Mouse (Mus musculus): Measurements from ENCODE around the gene Rbm12. TPM values are rescaled to one million over a fixed set of nuclear protein-coding genes. Genes with fewer than 3 reads are reported as not detected.

Gene Rbm12
- polyA plus RNA-seq, 1 experiment = 9.2 TPM

- H3K4me1 ChIP-seq (ENCODE audit: control insufficient read depth, insufficient read depth, low read length) = peaks cover 34% of the 10 kb centered on the region
- 64% methylated on average over 16 of the region's 16 CpGs for WGBS
- H3K27ac ChIP-seq (ENCODE audit: insufficient read depth, low read length) = no peak overlapping the region
- no peak overlapping the region for H3K4me3 ChIP-seq (replicated peaks; ENCODE audit: insufficient read depth, low read depth, low read length)
- H3K27me3 ChIP-seq (ENCODE audit: control insufficient read depth, insufficient read depth, low read length) = no peaks in the 10 kb centered on the region
- no peak for DNase-seq
- no peak for TF ChIP-seq POLR2A (IDR thresholded peaks at IDR 0.05; ENCODE audit: borderline replicate concordance, insufficient read depth, low read length)
- no peak for TF ChIP-seq CTCF (IDR thresholded peaks at IDR 0.05; ENCODE audit: borderline replicate concordance, insufficient read depth, low read depth, low read length)
Measured at GRCm38 (mm10) chr2:156078421-156079182, 33.2 kb downstream of the Rbm12 start.

GRCm38 (mm10) chr2:156077461-156077860 is 34.3 kb downstream of the Rbm12 start:
- 92% methylated on average over 7 of the region's 7 CpGs for WGBS
- Histone ChIP-seq H3K27ac (ENCODE audit: insufficient read depth, low read length) (no peak overlapping the region), H3K4me1 (ENCODE audit: control insufficient read depth, insufficient read depth, low read length) (peaks cover 34% of the 10 kb centered on the region), H3K4me3 (replicated peaks; ENCODE audit: insufficient read depth, low read depth, low read length) (no peak overlapping the region), H3K27me3 (ENCODE audit: control insufficient read depth, insufficient read depth, low read length) (no peaks in the 10 kb centered on the region)
- TF ChIP-seq CTCF (IDR thresholded peaks at IDR 0.05; ENCODE audit: borderline replicate concordance, insufficient read depth, low read depth, low read length) (no peak), POLR2A (IDR thresholded peaks at IDR 0.05; ENCODE audit: borderline replicate concordance, insufficient read depth, low read length) (no peak)
- no peak for DNase-seq

GRCm38 (mm10) chr2:156073725-156074124 is 38.1 kb downstream of the Rbm12 start:
- 91% methylated on average over 15 of the region's 15 CpGs for WGBS
- Histone ChIP-seq H3K27ac (ENCODE audit: insufficient read depth, low read length) (no peak overlapping the region), H3K4me3 (replicated peaks; ENCODE audit: insufficient read depth, low read depth, low read length) (no peak overlapping the region), H3K4me1 (ENCODE audit: control insufficient read depth, insufficient read depth, low read length) (peaks cover 11% of the 10 kb centered on the region), H3K27me3 (ENCODE audit: control insufficient read depth, insufficient read depth, low read length) (no peaks in the 10 kb centered on the region)
- no peak for DNase-seq
- TF ChIP-seq POLR2A (IDR thresholded peaks at IDR 0.05; ENCODE audit: borderline replicate concordance, insufficient read depth, low read length) (no peak), CTCF (IDR thresholded peaks at IDR 0.05; ENCODE audit: borderline replicate concordance, insufficient read depth, low read depth, low read length) (no peak)

- Histone ChIP-seq H3K4me3 (replicated peaks; ENCODE audit: insufficient read depth, low read depth, low read length) (no peak overlapping the region), H3K4me1 (ENCODE audit: control insufficient read depth, insufficient read depth, low read length) (peaks cover 11% of the 10 kb centered on the region), H3K27ac (ENCODE audit: insufficient read depth, low read length) (no peak overlapping the region), H3K27me3 (ENCODE audit: control insufficient read depth, insufficient read depth, low read length) (no peaks in the 10 kb centered on the region)
- no peak for TF ChIP-seq POLR2A (IDR thresholded peaks at IDR 0.05; ENCODE audit: borderline replicate concordance, insufficient read depth, low read length)
- DNase-seq = no peak
- WGBS = 95% methylated on average over 10 of the region's 10 CpGs
Measured at GRCm38 (mm10) chr2:156071236-156071635, 40.5 kb downstream of the Rbm12 start.

GRCm38 (mm10) chr2:156067916-156068315 is 43.9 kb downstream of the Rbm12 start:
- no peaks in the 10 kb centered on the region for H3K27me3 ChIP-seq (ENCODE audit: control insufficient read depth, insufficient read depth, low read length)
- H3K4me1 ChIP-seq (ENCODE audit: control insufficient read depth, insufficient read depth, low read length) = peaks cover 11% of the 10 kb centered on the region
- TF ChIP-seq CTCF (IDR thresholded peaks at IDR 0.05; ENCODE audit: borderline replicate concordance, insufficient read depth, low read depth, low read length) (no peak), POLR2A (IDR thresholded peaks at IDR 0.05; ENCODE audit: borderline replicate concordance, insufficient read depth, low read length) (no peak)
- DNase-seq = peak; percentile 71 to 76
- 0 out of 2 replicates have a peak overlapping the region, but pooled peaks have one; percentile 2 for H3K27ac ChIP-seq (ENCODE audit: insufficient read depth, low read length)
- no peak overlapping the region for H3K4me3 ChIP-seq (replicated peaks; ENCODE audit: insufficient read depth, low read depth, low read length)
- 7% methylated on average over 10 of the region's 10 CpGs for WGBS

GRCm38 (mm10) chr2:156066126-156066525 is 45.7 kb downstream of the Rbm12 start:
- TF ChIP-seq CTCF (IDR thresholded peaks at IDR 0.05; ENCODE audit: borderline replicate concordance, insufficient read depth, low read depth, low read length) (no peak), POLR2A (IDR thresholded peaks at IDR 0.05; ENCODE audit: borderline replicate concordance, insufficient read depth, low read length) (no peak)

GRCm38 (mm10) chr2:156065099-156066041 is 46.4 kb downstream of the Rbm12 start, which contains the start of gene Spag4:
Gene Spag4 (plus strand): TSS chr2:156065175.
- TF ChIP-seq CTCF (IDR thresholded peaks at IDR 0.05; ENCODE audit: borderline replicate concordance, insufficient read depth, low read depth, low read length) (no peak), POLR2A (IDR thresholded peaks at IDR 0.05; ENCODE audit: borderline replicate concordance, insufficient read depth, low read length) (no peak)
- Histone ChIP-seq H3K4me1 (ENCODE audit: control insufficient read depth, insufficient read depth, low read length) (peaks cover 11% of the 10 kb centered on the region), H3K27me3 (ENCODE audit: control insufficient read depth, insufficient read depth, low read length) (no peaks in the 10 kb centered on the region; the same call in 1 of the 2 replicates), H3K27ac (ENCODE audit: insufficient read depth, low read length) (0 out of 2 replicates have a peak within 1 kb of the TSS, but pooled peaks have one; percentile 2), H3K4me3 (replicated peaks; ENCODE audit: insufficient read depth, low read depth, low read length) (peak within 1 kb of the TSS; percentile 57)
- peak; percentile 64 to 75 for DNase-seq
- under 1% methylated on average over 81 of the region's 81 CpGs for WGBS

More at GRCm38 (mm10) chr2:156066126-156066525, 45.7 kb downstream of the Rbm12 start:
- H3K4me3 ChIP-seq (replicated peaks; ENCODE audit: insufficient read depth, low read depth, low read length) = no peak overlapping the region
- H3K27me3 ChIP-seq (ENCODE audit: control insufficient read depth, insufficient read depth, low read length) = no peaks in the 10 kb centered on the region
- peak in 1 of 2 experiments; percentile 23 for DNase-seq
- no peak overlapping the region for H3K27ac ChIP-seq (ENCODE audit: insufficient read depth, low read length)
- 52% methylated on average over 10 of the region's 10 CpGs for WGBS
- peaks cover 11% of the 10 kb centered on the region for H3K4me1 ChIP-seq (ENCODE audit: control insufficient read depth, insufficient read depth, low read length)
